Mouse (Mus musculus) layer of hippocampus, adult 9-10 months (tissue): ENCODE measurements around the gene Kank4.
"Not testable (repeated sequence)": the region's sequence is repeated elsewhere in the genome, so short reads cannot be mapped to it uniquely, and the experiment has no call there.

Source experiments
- DNase-seq: peaks from one replicate; pipeline ENCODE4 v3.0.0; 2022; ENCODE audit warnings: low spot score

The Kank4 gene

GRCm38 (mm10) chr4:98817184-98817911, at the start of gene Kank4:
Gene Kank4 (minus strand): TSS chr4:98817537.
- no peak for DNase-seq

DNA sequence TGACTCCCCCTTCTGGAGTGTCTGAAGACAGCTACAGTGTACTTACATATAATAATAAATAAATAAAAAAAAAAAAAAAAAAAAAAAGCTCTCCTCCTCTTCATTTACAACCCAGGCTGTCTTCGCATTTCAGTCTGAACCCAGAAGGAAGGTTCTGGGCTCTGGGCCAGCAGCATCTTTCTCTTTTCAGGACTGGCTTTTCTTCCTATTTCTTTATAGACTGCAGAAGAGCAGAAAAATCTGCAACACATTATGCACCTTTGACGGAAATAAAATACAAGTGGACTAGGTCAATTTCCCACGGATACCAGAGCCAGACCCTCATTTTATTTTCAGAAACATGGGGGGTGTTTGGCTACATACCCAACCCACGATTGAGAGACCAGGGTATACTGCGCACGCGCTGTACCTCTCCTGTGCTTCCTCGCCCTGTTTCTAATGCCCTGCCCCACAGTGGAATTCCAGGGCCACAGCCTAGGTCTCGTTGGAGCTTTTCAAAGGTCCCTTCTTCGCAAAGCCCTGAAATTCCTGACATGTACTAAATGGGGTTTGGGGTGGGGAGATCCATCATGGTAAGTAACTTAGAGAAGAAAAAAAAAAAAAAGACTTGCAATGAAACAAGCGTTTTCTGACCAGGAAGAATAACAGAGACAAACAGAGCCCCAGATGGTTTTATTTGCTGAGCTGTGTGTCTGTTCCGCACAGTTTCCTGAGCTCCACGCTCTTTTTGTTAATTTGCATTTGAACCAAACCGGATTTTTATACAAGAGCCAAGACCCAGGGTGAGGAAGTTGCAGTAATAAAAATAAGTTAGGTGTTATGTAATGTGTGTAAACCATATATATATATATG, 48.3 kb upstream of the Kank4 start:
- DNase-seq, result peak; percentile 0

- DNase-seq, result no peak
Observed at GRCm38 (mm10) chr4:98864546-98864945, 47.2 kb upstream of the Kank4 start.

DNA sequence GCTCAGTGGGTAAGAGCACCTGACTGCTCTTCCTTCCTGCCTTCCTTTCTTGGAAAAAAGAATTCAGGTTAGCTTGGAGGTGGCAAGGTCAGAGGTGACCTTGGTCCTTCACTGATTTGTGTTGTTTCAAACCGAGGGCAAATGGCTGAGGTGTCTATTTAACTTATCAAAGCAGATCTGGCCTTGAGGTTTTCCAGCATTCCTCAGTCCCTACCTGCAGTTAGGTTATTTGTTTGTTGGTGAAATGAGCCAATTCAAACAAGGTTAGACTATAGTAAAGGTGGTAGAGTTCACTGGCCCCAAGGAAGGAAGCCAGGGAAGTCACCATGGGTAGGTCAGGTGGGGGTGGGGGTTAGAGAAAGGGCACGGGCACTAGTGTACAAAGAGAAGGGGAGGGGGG, 46.8 kb upstream of the Kank4 start:
- no peak for DNase-seq

DNA sequence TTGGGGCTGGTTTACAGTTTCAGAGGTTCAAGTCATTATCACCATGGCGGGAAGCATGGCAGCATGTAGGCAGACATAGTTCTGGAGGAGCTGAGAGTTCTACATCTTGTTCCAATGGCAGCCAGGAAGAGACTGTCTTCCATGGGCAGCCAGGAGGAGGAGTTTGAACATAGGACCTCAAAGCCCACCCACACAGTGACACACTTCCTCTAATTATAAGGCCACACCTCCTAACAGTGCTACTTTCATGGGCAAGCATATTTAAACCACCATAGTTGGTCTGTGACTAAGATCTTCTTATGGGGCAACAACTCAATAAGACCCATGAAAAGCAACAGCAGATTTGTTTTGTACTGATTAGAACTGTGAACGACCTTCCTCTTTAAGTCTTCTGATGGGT, 46.1 kb upstream of the Kank4 start:
- no peak for DNase-seq

DNA sequence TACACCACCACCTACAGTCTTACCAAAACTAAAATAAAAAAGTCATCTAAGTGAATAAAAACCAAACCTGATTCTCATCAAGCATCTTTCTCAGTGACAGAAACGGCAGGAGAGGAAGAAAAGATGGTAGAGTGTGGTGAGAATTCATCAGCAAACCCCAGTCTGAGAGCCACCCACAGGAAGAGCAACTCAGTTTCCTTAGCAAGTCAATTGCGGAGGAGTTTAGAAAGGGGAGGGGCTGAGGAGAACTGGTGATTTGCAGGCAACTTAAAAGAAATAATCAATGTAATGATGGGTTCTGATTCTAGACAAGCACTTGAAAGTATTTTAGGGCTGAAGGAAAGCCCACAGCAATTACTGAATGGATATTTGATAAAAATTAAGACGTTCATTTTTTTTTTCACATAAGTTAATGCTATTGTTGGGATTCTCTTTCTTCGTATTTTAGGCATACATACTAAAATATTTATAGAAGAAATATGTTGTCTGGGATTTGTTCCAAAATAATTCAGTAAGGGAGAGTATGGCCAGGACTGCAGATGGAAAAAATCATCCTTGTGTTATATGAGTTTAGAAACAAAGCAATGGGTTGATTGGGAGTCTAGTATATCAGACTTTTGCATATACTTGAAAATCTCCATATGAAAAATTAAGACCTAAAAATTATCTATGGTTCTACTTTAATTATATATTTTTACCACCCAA, 41.0 kb upstream of the Kank4 start:
- DNase-seq, result no peak

DNA sequence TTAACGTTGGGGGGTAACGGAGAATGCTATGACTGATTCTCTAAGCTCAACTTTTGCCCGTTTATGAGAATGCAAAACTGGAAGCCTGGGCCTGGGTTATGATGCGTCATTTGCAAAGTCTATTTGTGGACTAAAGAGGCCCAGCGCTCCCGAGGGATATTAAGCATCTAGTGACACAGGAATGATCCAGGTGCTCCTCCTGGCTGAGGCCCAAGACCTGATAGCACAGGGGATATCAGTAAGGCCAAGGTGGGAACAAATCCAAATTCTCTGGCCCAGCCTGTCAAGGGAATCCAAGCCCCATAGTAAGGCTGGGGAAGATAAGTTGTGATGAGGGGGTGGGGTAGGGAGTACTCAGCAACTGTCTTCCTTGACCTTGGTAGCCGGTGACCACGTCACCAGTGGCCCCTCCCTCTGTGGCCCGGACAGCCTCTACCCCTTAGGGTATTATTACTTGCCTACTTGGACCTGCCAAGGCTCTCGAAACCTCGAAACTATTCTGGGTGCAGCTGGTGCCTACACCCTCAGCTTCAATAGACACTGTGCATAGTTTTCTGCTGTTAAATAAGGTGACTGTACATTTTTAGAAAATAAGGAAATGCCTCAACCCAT, 39.8 kb upstream of the Kank4 start:
- DNase-seq, result no peak

DNA sequence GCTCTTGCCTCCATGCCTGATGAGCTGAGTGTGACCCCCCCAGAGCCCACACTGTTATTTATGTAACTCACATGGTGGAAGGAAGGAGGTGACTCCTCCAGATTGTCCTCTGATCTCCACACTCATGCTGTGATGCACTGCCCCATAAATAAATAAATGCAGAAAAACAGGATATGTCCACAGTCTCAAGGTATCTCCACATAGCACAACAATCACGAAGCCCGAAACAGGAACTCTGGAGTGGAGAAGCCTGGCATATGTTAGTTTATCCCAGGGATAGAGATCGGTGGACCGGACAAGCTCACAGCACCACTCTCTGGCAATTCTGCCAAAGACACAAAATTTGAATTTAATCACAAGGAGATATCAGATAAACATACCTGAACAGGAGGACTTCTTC, 36.6 kb upstream of the Kank4 start:
- DNase-seq, result no peak

GRCm38 (mm10) chr4:98850485-98850884, 33.1 kb upstream of the Kank4 start:
- DNase-seq, result not testable (repeated sequence)

DNA sequence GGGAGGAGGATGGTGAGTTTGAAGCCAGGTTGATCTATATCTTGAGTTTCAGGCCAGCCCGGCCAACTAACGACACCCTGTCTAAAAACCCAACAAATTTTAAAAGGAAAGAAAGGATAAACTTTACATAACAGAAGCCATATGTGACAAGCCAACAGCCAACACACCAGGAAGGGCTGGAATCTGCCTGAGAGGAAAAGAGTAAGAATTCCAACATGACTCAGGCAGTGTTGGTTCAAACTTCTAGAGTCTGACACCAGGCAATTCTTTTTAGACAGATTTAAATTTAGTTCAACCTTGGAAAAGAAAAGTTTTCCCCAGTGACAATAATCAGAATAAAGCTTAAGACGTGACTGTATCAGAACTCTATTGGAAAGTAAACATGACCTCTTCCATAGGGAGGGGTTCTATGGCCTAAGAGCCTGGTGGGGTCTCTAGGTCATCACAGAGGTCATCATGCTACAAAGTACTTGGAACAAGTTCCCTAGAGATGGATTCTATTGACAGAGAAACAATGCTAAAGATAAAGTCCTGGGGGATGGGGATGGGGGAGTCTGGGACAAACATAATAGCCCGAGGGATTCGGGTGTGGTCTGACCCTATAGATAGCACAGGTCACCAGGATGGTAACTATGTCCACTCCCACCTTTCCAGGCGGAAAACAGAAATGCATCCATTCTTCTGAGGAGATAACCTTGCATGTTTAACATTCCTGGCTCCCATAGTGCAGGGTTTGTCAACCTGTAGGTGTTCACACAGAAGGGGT, 30.0 kb upstream of the Kank4 start:
- no peak for DNase-seq

- no peak for DNase-seq
Observed at GRCm38 (mm10) chr4:98846396-98846795, 29.1 kb upstream of the Kank4 start.

- DNase-seq, result no peak
Observed at GRCm38 (mm10) chr4:98845687-98846125, 28.4 kb upstream of the Kank4 start.

DNA sequence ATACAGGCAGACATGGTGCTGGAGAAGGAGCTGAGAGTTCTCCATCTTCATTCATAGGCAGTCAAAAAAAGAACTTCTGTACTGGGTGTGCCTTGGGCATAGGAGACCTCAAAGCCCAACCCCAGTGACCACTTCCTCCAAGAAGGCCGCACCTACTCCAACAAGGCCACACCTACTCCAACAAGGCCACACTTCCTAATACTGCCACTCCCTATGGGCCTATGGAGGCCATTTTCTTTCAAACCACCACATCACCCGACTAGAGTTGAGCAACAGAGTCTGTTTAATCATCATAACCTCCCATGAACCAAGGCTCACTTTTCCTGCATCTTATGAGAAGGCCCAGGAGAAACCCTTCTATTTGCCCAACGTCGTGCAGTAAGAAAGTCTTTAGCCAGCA, 27.9 kb upstream of the Kank4 start:
- no peak for DNase-seq

- no peak for DNase-seq
Observed at GRCm38 (mm10) chr4:98843906-98844597, 26.7 kb upstream of the Kank4 start.

GRCm38 (mm10) chr4:98841251-98841650, 23.9 kb upstream of the Kank4 start:
- not testable (repeated sequence) for DNase-seq

GRCm38 (mm10) chr4:98840526-98840925, 23.2 kb upstream of the Kank4 start:
- DNase-seq, result no peak

DNA sequence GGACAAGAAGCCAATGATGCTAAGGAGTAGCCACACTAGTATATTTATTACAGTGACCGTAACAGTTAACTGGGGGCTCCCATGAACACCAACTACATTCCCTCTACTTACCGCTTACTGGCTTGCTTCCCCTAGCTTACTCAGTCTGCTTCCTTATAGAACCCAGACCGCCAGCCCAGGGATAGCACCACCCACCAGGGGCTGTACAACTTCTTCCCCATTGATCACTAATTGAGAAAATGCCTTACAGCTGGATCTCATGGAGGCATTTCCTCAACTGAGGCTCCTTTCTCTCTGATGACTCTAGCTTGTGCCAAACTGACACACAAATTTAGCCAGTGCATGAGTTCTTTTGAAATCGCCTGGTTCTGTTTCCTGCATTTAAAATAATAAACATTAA, 21.6 kb upstream of the Kank4 start:
- no peak for DNase-seq

DNA sequence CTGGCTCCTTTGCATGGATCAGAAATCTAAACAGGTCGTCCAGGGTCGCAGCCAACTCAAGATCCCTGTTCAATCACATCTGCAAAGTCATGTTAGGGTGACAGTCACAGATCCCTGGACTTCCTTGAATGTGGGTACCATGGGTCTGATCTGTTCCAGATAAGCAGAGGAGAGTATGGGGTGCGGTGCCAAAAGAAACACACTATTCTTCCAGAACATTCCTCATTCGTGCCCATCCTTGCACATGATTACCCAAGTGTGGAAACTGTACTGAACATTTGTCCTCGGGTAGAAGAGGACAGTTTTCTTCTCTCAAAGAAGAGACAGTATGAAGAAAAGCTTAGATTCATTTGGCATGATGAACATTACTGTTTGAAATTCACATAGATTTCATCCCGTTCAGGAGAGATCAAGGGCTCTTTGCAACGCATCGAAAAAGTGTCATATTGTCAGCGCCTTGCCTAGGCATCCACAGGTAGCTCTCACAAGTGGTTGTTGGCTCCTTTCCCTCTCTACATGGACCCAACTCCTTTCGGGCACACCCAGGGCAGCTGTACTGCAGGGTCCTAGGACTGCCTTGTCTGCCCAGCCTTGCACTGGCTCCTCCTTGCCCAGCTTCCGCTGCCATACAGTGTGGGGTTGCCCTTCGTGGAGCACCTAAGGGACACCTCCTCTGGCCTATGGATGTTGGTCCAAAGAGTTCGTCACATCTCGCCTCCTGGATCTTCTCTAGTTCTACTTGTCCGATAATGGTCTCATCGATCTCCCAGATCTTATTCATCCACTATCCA, 20.6 kb upstream of the Kank4 start:
- no peak for DNase-seq

DNA sequence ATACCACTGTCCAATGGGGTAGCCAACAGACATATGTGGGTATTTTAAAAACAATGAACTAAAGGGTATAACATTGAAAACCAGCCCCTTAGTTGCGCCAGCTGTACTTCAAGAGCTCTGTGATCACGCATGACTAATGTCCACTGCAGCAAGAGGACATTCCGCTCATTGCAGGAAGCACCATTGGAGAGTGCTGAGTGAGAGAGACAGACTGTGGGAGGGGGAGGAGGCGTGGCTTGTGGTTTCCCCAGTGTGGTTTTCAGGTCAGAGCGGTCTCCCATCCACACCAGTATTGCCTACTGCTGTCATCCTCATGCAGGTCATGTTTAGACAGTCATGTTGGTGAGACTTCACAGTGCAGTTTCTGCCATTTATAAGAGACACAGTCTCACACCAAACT, 19.2 kb upstream of the Kank4 start:
- no peak for DNase-seq

- no peak for DNase-seq
Observed at GRCm38 (mm10) chr4:98834782-98835181, 17.4 kb upstream of the Kank4 start.
